Mouse (Mus musculus): ENCODE measurements around the gene Gramd4. TPM values are rescaled to one million over a fixed set of nuclear protein-coding genes. Genes with fewer than 3 reads are reported as not detected.
"Not testable (repeated sequence)": the region's sequence is repeated elsewhere in the genome, so short reads cannot be mapped to it uniquely, and the experiment has no call there.

Gene Gramd4
- polyA plus RNA-seq, 1 experiment, result 17.5 TPM

DNA sequence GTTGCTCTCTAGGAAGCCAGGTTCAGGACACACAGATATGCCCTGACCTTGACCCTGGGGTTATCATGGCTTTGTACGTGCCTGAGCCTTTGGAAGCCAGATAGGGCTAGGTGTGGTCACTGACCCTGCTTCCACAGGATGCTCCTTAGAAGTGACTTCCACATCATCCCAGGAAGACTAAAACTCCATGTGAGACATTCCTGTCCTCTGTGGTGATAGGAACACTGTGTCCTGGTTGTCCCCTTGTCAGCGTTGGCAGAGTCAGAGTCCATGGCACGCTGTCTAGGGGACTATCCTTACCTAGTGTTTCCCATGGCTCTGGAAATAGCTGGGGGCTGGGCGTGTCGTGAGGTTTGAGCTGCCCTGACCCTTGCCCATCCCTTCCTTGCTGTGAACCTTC is 58.9 kb downstream of the Gramd4 start:
- DNase-seq (ENCODE audit: low spot score), result no peak

DNA sequence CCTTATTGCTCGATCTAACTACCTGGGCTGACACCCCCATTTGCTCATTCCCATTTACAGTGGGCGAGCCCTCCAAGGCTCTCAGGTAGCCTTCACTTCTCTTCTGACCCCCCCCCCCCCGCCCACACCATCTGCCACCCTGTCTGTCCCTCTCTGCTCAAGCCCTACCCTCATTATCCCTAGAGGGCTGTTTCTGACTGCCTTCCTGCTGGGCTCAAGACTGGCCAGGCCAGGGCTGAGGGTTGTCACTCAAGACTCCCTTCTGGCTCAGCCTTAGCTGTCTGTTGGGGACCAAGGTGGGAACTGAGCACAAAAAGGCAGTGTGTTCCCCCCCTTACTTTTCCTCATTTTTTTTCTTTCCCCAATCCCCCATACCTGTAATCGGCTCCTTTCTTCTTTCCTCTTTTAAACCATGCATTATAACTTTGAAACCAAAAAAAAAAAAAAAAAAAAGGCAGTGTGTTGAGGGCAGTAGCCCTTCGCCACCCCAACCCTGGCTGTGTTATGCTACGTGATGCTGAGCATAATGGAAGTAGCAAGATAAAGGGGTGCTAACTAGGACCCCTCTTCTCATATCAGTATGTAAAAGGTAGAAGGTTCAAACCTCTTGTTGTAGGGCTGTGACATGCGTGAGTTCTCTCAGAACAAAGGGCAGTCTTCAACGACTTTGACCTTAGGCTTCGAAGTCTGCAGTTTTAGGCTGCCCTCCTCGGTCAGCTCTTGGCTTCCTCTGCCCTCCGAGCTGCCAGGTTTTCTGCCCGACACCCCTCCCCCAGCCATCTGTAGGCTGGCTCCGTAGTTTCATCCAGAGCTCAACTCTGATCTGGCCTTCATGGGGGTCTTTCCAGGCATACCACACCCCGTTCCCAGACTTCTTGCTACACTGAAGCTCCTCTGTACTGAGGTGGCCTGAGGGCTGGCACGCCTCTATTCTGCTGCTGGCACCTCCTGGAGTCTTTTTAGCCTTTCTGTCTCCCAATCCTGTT is 59.9 kb downstream of the Gramd4 start:
- no peak for DNase-seq (ENCODE audit: low spot score)

DNA sequence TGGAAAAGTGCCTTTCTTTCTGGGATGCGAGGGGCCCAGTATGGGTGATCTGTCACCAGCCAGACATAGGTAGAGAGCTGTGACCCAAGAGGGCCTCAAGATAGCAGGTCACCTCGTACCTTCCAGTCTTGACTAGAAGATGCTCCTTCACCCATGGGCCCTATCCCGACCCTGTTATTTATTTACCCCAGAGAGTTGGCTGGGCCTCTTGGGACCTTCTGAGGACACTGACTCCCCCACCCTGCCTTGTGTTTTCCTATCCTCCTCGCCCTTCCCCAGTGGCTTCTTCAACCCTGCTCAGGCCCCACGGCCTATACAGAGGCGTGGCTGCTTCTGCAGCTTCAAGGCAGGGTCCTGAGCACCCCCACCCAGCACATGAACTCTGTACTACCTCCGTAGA is 61.7 kb downstream of the Gramd4 start:
- DNase-seq (ENCODE audit: low spot score), result no peak

DNA sequence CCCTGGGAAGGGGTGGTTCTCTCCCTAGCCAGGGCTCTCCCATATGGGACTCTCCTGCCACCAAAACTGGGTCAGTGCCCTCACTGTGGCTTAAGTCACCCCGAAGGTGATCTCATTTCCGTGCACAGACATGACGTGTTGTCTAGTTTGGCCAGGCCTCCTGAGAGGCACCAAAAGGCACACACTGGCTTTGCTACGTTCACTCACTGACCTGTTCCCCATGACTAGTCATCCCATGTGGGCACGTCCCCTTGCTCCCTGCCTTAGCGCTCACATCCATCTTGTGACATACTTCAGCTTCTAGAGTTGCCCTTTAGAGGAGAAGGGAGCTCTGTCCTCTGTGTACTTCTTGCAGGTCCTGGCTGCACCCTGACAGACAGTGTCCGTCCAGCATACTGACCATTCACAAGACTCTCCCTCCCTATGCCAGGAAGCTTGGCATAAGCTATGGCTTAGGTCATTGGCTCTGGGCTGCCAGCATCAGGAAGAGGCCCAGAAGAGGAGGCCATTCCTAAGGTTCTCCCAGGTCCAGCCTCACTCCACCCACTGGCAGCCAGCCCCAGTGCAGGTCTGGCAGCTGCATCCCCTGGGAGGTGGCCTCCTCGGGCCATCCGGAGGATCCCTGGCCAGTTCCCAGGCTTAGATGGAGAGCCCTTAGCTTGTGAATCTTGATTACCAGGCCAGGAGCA is 64.9 kb downstream of the Gramd4 start:
- no peak for DNase-seq (ENCODE audit: low spot score)

DNA sequence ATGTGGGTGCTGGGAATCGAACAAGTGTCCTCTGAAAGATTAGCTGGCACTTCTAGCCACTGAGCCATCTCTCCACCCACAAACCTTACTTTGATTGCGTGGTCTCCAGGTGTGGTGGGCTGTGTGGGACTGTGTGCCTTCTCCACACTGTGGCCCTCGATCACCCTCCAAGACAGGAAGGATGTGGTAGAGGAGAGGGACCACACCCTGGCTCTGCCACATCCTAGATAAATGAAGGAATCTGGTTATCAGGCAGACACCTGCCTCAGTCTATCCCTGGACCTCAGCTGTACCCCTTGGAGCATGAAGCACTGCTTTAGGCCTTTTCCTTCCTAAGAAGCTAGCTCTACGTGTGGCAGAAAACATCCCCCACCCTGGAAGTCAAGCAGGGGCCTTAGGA is 65.9 kb downstream of the Gramd4 start:
- no peak for DNase-seq (ENCODE audit: low spot score)

DNA sequence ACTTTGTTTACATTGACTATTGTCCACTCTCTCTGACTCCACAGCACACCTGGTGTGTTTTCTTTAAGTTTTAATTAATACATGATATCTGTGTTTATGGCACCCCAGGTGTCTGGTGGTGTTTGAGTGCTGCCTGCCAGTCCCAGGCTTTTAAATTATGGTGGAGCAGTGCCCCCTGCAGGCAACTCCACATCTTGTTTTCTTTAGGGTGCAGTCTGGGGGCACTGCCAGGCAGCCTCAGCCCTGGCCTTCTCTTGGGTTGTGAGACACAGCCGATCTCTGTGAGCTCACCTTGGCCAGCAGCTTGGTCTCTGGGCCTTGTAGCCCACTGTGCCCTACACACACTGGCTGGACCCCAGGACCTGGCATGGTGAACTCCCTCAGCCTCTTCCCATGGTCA is 66.9 kb downstream of the Gramd4 start:
- peak; percentile 46 for DNase-seq (ENCODE audit: low spot score)

DNA sequence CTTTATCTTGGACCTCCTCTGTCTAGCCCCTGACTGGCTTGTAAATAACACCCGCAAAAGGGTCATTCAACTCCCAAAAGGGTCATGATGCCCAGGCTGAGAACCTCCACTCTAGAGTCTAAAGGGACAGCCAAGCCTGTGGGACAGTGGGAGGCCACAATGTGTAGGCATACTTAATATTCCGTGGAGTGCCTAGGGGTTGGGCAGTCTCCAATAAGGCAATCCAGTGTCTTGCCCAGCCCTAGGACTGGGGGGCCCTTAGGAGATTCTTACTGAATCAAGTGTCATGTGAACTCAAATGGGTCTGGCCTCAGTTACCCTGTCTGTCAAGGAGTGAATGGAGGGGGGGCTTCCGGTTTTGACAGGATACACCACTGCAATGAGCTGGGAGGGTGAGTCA is 71.5 kb downstream of the Gramd4 start:
- DNase-seq (ENCODE audit: low spot score), result no peak

DNA sequence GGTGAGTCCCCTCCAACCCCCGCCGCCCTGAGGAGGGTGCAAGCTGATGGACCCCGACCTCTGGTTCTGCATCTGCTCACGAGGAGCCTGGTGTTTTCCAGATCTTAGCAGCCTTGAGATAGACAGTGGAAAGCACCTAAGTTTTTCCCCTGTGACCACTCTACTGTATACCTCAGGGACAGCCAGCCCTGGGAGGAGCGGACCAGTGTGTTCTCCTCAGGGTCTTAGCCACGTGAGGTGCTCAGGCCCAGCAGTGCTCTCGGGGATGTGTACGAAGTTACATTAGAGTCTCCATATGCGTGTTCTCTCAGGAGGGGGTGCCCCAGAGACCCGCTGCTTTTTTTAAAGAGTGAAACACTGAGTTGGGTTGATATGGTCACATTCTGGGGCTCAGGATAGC is 73.2 kb downstream of the Gramd4 start:
- no peak for DNase-seq (ENCODE audit: low spot score)

DNA sequence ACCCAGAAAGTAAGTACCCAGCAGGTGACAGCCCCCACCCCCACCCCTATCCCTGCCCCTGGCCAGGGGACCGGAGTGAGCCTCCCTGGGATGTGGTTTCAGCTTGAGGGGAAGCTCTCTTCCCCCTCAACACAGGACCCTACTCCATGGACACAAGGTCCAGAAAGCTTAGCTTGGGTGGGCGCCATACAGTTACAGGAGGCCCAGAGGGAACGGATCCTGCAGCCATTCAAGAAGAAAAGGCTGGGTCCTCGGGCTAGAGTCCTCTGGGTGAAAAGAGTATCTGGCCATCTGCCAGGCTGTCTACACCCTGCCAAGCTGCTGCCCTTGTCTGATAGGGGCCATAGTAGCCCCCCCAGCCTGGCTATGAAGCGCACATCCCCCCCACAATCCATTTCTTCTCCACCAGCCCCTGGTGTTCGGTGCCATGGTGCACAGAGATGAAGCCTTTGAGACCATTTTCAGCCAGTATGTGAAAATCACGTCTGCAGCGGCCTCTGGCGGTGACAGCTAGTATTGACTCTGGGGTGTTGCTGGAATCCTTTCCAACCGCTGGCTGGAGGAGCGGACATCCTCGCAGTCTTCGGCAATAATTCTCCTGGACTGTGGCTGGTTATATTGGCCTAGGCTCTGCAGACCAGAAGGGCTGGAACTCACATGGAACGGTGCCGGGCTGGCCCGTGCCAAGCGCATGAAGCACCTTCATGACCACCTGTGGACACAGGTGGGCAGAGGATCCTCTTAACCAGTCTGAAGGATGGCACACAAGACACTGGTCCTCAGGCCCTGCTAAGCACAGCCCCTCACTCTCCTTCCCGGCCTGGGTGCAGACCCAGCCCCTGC is 77.7 kb downstream of the Gramd4 start:
- DNase-seq (ENCODE audit: low spot score), result peak; percentile 79

DNA sequence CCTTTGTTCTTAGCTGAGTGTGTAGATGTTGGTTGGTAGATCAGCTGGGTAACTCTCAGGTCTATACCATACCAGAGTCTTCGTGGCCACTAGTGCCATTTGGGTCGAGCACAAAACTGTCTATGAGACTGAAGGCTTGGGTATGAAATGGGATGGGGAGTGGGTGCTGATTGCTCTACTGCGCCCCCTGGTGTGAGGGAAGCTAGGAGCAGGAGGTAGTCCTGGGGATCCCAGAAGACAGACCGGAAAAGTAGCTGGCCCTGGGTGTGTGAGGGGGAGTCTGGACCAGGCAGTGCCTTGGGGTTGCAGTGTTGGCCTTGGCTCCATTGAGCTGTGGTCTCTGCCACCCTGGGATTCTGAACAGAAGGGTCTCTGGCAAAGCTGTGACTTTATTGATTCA is 80.1 kb downstream of the Gramd4 start:
- DNase-seq (ENCODE audit: low spot score), result no peak

DNA sequence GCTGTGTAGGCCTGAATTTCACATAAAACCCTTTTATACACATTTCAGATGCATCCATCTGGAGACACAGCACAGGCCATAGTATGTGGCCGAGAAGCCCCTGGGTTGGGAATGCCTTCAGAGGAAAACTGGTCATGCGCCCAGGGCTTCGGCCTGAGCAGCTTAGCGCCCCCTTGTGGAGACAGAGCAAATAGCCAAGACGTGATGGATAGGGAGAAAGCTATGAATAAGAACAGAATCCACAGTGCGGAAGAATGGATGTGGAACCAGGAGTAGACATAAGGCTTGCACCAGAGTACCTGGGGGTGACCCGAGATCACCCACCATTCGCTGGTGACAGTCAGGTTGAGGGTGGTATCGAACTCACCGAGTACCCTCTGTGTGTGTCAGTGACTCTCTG is 82.8 kb downstream of the Gramd4 start:
- no peak for DNase-seq (ENCODE audit: low spot score)

DNA sequence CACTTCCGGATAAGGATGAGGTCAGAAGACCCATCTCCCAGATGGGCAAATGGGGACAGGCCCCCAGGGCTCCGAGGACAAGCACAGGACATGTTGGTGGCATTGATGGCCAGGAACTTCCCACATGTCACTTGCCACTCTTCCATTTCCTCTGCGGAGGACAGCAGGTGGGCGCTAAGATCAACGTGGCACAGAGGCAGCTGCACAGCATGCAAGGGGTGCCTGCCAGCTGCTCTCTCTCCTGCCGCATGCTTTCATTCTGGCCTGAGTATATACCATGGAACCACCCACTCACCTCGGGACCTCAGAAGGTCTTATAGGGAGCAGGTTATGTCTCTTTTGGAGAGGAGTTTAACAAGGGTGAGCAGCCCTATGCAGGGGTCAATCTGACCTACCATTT is 87.1 kb downstream of the Gramd4 start:
- no peak for DNase-seq (ENCODE audit: low spot score)

DNA sequence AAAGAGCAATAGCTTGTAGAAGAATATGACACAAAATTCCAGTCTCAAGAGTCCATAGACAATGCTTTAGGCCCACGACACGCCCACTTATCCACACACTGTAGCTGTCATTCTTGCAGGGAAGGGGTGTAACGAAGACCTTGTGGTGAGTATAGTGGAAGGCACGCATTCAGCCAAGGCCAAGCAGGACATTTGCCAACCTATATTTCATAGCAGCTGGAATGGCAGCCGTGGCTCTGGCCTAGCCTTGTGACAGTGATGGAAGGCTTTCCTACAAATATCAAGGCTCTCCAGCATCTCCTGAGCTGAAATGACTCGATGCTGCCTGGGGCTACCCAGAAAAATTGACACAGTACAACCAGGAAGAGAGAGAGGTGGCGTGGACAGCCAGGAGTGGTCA is 87.6 kb downstream of the Gramd4 start:
- DNase-seq (ENCODE audit: low spot score), result no peak

DNA sequence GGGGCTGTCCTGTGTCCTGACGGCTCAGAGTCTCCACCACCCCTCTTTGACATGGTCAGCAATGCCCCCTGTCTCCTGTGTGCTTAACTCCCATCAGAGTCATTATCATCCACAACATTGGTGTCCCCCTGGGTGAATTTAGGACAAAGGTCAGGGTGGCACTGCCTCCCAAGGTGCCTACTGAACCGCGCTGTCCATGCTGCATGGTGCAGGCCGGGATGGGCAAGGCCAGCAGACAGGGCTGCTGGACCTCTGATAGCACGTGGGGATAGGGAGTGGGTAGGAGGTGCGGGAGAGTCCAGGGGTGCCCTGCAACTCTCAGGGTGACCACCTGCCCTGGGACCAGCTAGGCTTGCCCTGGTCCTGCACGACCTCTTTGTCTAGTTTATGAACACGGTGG is 89.4 kb downstream of the Gramd4 start:
- no peak for DNase-seq (ENCODE audit: low spot score)

DNA sequence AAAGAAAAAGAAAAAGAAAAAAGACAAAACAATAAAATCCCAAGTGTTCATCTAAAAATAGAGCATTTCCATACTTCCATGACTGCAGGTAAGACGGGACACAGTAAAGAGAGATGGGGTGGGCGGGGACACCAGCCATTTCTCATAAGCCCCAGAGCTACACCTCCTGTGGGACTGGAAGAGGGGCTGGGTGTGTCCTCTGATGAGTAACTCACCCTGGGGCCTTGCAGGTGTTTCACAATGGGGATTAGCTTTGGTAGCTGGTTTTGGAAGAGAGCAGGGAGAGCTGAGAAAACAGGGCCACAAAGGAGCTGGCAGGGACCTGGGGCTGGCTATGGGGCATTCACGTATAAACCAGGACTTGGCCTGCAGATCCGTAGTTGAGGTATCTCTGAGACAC is 93.1 kb downstream of the Gramd4 start:
- no peak for DNase-seq (ENCODE audit: low spot score)

DNA sequence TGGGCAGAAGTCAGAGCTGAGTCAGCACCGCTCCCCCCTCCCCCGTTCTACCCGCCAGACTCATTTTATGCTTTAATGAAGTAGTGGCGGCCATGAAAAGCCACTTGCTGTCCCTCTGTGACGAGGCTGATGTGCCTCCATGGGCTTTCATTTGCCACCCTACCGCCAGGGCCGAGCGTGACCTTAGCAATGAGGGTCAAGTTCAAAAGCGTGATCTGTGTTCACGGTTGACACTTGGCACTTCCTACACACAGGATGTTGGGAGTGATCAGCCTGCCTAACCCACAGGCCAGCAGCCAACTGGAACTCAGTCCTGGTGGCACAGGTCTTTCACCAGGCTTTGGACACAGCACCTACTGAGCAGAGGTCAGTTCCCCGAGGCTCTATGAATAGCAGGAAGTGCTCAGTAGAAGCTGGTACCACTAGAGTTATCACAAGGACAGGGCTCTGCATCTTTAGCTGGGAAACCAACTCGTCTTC is 96.0 kb downstream of the Gramd4 start:
- DNase-seq (ENCODE audit: low spot score), result no peak

DNA sequence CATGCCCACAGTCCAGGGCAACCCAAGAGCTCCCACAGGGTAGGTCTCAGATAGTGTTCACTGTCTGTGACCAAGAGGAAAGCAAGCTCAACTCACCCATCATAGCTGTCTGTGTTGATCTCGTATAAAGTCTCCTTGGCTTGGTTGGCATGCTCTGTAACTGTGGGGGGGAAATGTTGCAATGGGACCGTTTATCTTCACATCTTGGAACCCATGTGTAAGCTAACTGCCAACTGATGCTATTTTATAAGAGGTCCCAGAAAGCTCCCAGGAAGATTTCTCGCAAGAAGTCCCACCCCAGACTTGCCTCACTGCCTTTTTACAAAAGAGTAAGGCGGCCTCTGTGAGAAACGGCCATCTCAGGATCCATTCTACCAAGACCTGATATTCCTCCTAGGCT is 99.0 kb downstream of the Gramd4 start:
- no peak for DNase-seq (ENCODE audit: low spot score)

DNA sequence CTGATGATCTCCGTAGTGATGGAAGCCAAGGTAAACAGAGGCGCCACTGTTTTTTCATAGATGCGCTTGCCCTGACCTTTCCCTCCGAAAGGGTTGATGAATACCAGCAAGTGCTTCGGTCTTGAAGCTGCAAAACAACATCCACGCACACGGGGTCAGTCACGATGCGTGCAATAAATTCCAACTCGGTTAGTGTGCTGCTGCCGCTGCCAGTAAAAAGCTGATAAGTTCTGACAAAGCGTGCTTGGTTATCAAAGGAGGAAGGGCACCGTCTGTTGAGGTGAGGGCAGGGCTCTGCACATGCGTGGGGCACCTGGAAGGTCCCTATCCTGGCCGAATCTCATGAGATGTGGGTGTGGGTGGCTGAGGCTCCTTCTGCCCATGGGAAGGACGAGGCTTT is 101.6 kb downstream of the Gramd4 start:
- no peak for DNase-seq (ENCODE audit: low spot score)

DNA sequence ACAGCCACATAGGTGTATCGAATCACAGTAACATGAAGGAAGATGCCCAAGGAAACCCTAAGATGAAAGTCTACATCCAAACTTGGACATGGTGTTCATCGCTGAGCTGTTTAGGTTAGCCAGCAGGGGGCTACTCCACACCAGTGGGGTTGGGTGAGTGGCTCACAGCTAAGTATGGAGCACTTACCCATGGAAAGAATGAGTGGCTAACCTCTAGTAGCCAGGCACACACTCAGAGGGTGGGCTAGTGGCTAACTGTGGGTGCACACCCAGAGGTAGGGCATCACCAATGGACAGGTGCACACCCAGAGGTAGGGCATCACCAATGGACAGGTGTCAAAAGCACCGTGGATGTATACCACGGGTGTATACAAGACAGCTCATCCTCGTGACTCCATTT is 102.2 kb downstream of the Gramd4 start:
- no peak for DNase-seq (ENCODE audit: low spot score)

DNA sequence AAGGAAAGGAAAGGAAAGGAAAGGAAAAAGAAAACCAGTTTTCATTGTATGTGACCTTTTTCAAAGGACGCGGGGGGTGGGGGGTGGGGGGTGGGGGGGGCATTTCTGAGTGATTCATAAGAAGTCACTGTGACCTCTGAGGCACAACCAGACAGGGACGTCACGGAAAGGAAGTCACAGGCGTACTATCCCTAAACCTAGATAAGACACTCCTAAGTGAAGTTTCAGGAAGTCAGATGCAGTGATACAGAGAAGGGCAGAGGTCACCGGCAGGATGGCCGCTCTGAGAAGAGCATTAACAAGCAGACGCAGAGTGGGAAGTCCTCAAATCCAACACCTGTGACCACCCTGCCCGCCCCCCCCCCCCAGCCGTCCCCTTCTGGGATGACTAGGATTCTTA is 103.4 kb downstream of the Gramd4 start:
- DNase-seq (ENCODE audit: low spot score), result no peak

DNA sequence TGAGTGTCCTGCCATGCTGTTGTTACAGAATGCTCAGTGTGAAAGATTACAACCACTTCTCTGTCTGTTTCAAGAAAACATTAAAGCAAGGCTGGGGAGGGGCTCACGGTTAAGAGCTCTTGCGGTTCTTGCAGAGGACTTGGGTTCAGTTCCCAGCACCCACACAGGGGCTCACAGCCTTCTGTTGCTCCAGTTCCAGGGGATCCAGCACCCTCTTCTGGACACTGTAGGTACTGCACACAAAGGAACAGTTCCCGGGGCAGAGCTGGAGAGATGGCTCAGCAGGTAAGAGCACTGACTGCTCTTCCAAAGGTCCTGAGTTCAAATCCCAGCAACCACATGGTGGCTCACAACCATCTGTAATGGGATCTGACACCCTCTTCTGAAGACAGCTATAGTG is 104.3 kb downstream of the Gramd4 start:
- not testable (repeated sequence) for DNase-seq (ENCODE audit: low spot score)

DNA sequence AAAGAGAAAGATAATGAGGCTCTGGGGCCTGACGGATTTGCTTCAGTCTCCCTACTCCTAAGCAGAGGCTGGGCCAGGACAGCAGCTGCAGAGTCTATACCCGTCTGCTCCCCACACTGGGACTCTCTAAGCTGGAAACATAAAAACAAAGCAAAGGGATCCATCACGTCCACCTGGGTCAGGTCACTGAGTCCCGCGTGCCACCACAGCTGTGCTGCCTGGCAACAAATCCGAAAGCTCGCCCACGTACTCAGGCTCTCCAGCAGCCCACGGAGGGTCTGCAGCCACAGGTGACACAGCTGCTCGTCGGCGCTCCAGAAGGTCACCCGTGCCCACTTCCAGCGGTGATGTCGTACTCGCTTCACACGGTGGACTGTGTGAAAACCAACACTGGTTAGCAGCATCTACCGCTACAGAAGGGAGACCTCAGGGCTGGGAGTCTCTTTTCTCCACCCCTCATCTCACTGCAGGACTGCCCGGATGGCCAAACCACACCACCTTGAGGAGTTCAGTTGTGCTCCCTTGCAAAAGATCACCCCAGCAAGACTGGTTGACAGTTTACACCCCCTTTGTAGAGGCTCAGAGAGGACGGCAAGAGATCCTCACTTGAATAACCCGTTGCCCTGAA is 107.3 kb downstream of the Gramd4 start:
- no peak for DNase-seq (ENCODE audit: low spot score)
